Mouse (Mus musculus) forebrain, embryonic 14.5 days (tissue): ENCODE results near the gene Pcid2. TPM values are rescaled to one million over a fixed set of nuclear protein-coding genes. Genes with fewer than 3 reads are reported as not detected.

Source experiments
- ATAC-seq: fragments of 200-750 bp; cut with Nextera tagmentation; 2 replicates; pipeline ENCODE4 v1.8.0; 2017; ENCODE audit warnings: mild to moderate bottlenecking, moderate library complexity
- DNase-seq: peaks from one replicate; pipeline ENCODE4 v3.0.0-alpha.2; 2015; ENCODE audit warnings: low spot score
- H3K27ac ChIP-seq: fragments of 300-500 bp; sonication (generic); 2 replicates; pipeline ENCODE4 v1.5.1; 2014; ENCODE audit warnings: low read depth, mild to moderate bottlenecking, control low read depth, low read length, moderate library complexity
- H3K27me3 ChIP-seq: fragments of 300-500 bp; sonication (generic); replicated peaks from 2 replicates; pipeline ENCODE4 v1.6.1; 2014; ENCODE audit warnings: low read length, control low read depth, mixed read lengths; ENCODE audit not compliant: control insufficient read depth, insufficient read depth
- H3K36me3 ChIP-seq: fragments of 300-500 bp; sonication (generic); 2 replicates; pipeline ENCODE4 v1.6.1; 2014; ENCODE audit warnings: low read length, control low read depth; ENCODE audit not compliant: control insufficient read depth, insufficient read depth
- H3K4me1 ChIP-seq: fragments of 300-500 bp; sonication (generic); 2 replicates; pipeline ENCODE4 v1.6.1; 2014; ENCODE audit warnings: antibody characterized with exemption, low read length, control low read depth; ENCODE audit not compliant: control insufficient read depth, insufficient read depth
- H3K4me2 ChIP-seq: fragments of 300-500 bp; sonication (generic); 2 replicates; pipeline ENCODE4 v1.6.1; 2014; ENCODE audit warnings: mild to moderate bottlenecking, control low read depth, low read length
- H3K4me3 ChIP-seq: fragments of 300-500 bp; sonication (generic); 2 replicates; pipeline ENCODE4 v1.5.1; 2014; ENCODE audit warnings: low read depth, low read length, control low read depth
- H3K9ac ChIP-seq: fragments of 300-500 bp; sonication (generic); 2 replicates; pipeline ENCODE4 v1.6.1; 2014; ENCODE audit warnings: mild to moderate bottlenecking, low read length, control low read depth, moderate library complexity
- H3K9me3 ChIP-seq: fragments of 300-500 bp; sonication (generic); replicated peaks from 2 replicates; pipeline ENCODE4 v1.6.1; 2016; ENCODE audit warnings: low read length, control low read depth, mixed read lengths; ENCODE audit not compliant: control insufficient read depth
- WGBS: fragments of 180-500 bp; shearing (Covaris S2); extraction: QIAGEN DNeasy Blood & Tissue Kit; methylation state at CpG from one replicate; pipeline ENCODE4 v1.1.7; 2014; 5-methylcytosine and 5-hydroxymethylcytosine counted together
- polyA plus RNA-seq: library from polyadenylated mRNA; unstranded; fragments of >200 nt; fragmentation: Nextera tagmentation; extraction: Ambion mirVana; gene quantifications from 2 replicates; pipeline ENCODE4 v1.2.1, GENCODE M21; 2014

Pcid2 gene
- polyA plus RNA-seq, 1 experiment from 2014 or later: 35.6 TPM

GRCm38 (mm10) chr8:13057351-13057750, 47.9 kb downstream of the Pcid2 start:
- Histone ChIP-seq H3K4me3 (no peak overlapping the region), H3K4me1 (no peaks in the 10 kb centered on the region), H3K27ac (no peak overlapping the region), H3K9ac (no peak overlapping the region), H3K36me3 (no peaks in the 10 kb centered on the region), H3K4me2 (no peak overlapping the region), H3K27me3 (no peaks in the 10 kb centered on the region), H3K9me3 (no peaks in the 10 kb centered on the region)
- DNase-seq (no peak), ATAC-seq (no peak)
- WGBS: 88% methylated on average over 4 of the region's 4 CpGs

- Histone ChIP-seq H3K27ac (no peak overlapping the region), H3K4me1 (no peaks in the 10 kb centered on the region), H3K4me2 (no peak overlapping the region), H3K36me3 (no peaks in the 10 kb centered on the region), H3K4me3 (no peak overlapping the region), H3K9me3 (no peaks in the 10 kb centered on the region), H3K27me3 (no peaks in the 10 kb centered on the region), H3K9ac (no peak overlapping the region)
- DNase-seq: no peak
- 87% methylated on average over 10 of the region's 10 CpGs for WGBS
- ATAC-seq: no peak
These were observed 54.7 kb downstream of the Pcid2 start for GRCm38 (mm10) chr8:13050550-13050949.

- 54% methylated on average over 5 of the region's 5 CpGs for WGBS
- peak; percentile 13 for DNase-seq
- no peak overlapping the region for H3K4me2 ChIP-seq
- H3K4me3 ChIP-seq: no peak overlapping the region
- no peaks in the 10 kb centered on the region for H3K4me1 ChIP-seq
- H3K9ac ChIP-seq: no peak overlapping the region
- ATAC-seq: no peak
- no peak overlapping the region for H3K27ac ChIP-seq
- no peaks in the 10 kb centered on the region for H3K36me3 ChIP-seq
- H3K9me3 ChIP-seq: no peaks in the 10 kb centered on the region
- no peaks in the 10 kb centered on the region for H3K27me3 ChIP-seq
These were observed 57.6 kb downstream of the Pcid2 start for GRCm38 (mm10) chr8:13047652-13048051.

- ATAC-seq (no peak), DNase-seq (no peak)
- WGBS: 85% methylated on average over 4 of the region's 4 CpGs
- Histone ChIP-seq H3K9me3 (no peaks in the 10 kb centered on the region), H3K4me1 (no peaks in the 10 kb centered on the region), H3K27ac (no peak overlapping the region), H3K27me3 (no peaks in the 10 kb centered on the region), H3K36me3 (no peaks in the 10 kb centered on the region), H3K4me3 (no peak overlapping the region), H3K4me2 (no peak overlapping the region), H3K9ac (no peak overlapping the region)
These were observed 63.8 kb downstream of the Pcid2 start for GRCm38 (mm10) chr8:13041459-13041858.

- Histone ChIP-seq H3K27me3 (no peaks in the 10 kb centered on the region), H3K27ac (no peak overlapping the region), H3K9me3 (no peaks in the 10 kb centered on the region), H3K4me3 (no peak overlapping the region), H3K4me2 (no peak overlapping the region), H3K36me3 (no peaks in the 10 kb centered on the region), H3K9ac (no peak overlapping the region), H3K4me1 (no peaks in the 10 kb centered on the region)
- ATAC-seq (no peak), DNase-seq (no peak)
- WGBS: 89% methylated on average over 6 of the region's 6 CpGs
These were observed 66.2 kb downstream of the Pcid2 start for GRCm38 (mm10) chr8:13039054-13039453.

GRCm38 (mm10) chr8:13037569-13037968, 67.7 kb downstream of the Pcid2 start:
- H3K4me1 ChIP-seq: no peaks in the 10 kb centered on the region
- no peak overlapping the region for H3K9ac ChIP-seq
- no peaks in the 10 kb centered on the region for H3K36me3 ChIP-seq
- H3K4me2 ChIP-seq: no peak overlapping the region
- H3K9me3 ChIP-seq: no peaks in the 10 kb centered on the region
- DNase-seq: no peak
- no peak overlapping the region for H3K4me3 ChIP-seq
- WGBS: 40% methylated on average over 5 of the region's 5 CpGs
- no peak overlapping the region for H3K27ac ChIP-seq
- no peaks in the 10 kb centered on the region for H3K27me3 ChIP-seq
- ATAC-seq: no peak

GRCm38 (mm10) chr8:13037015-13037414, 68.2 kb downstream of the Pcid2 start, which contains the start of gene F10:
Gene F10 (plus strand): TSS chr8:13037308.
- H3K9ac ChIP-seq: no peak within 1 kb of the TSS
- no peak for DNase-seq
- no peak within 1 kb of the TSS for H3K4me3 ChIP-seq
- no peaks in the 10 kb centered on the region for H3K9me3 ChIP-seq
- no peak for ATAC-seq
- H3K27me3 ChIP-seq: no peaks in the 10 kb centered on the region
- no peaks in the 10 kb centered on the region for H3K36me3 ChIP-seq
- no peak within 1 kb of the TSS for H3K27ac ChIP-seq
- H3K4me1 ChIP-seq: no peaks in the 10 kb centered on the region
- WGBS: 84% methylated on average over 7 of the region's 7 CpGs
- no peak within 1 kb of the TSS for H3K4me2 ChIP-seq

- Histone ChIP-seq H3K4me2 (no peak overlapping the region), H3K4me3 (no peak overlapping the region), H3K4me1 (no peaks in the 10 kb centered on the region), H3K27ac (no peak overlapping the region), H3K9me3 (no peaks in the 10 kb centered on the region), H3K9ac (no peak overlapping the region), H3K36me3 (no peaks in the 10 kb centered on the region), H3K27me3 (no peaks in the 10 kb centered on the region)
- WGBS: 80% methylated on average over 10 of the region's 10 CpGs
- DNase-seq (peak; percentile 61), ATAC-seq (peak; percentile 62; the same call in 1 of the 2 replicates)
These were observed 68.9 kb downstream of the Pcid2 start for GRCm38 (mm10) chr8:13036346-13036812.

- Histone ChIP-seq H3K27me3 (no peaks in the 10 kb centered on the region), H3K36me3 (no peaks in the 10 kb centered on the region), H3K9ac (no peak overlapping the region), H3K4me3 (no peak overlapping the region), H3K4me1 (no peaks in the 10 kb centered on the region), H3K4me2 (no peak overlapping the region), H3K9me3 (no peaks in the 10 kb centered on the region), H3K27ac (no peak overlapping the region)
- 81% methylated on average over 5 of the region's 5 CpGs for WGBS
- no peak for ATAC-seq
- DNase-seq: no peak
These were observed 76.8 kb downstream of the Pcid2 start for GRCm38 (mm10) chr8:13028482-13028881.
